Mouse (Mus musculus) yolk sac, embryonic 10.5 days (tissue): Measurements from ENCODE around the gene Pef1.
A peak's percentile ranks its signal among the peaks of the same experiment; 100 is the strongest.

ENCODE experiments used
- DNase-seq: peaks from one replicate; pipeline ENCODE4 v3.0.0-alpha.2; 2017; ENCODE audit warnings: low spot score

Pef1 gene

GRCm38 (mm10) chr4:130095137-130095536, 7.2 kb upstream of the Pef1 start:
- no peak for DNase-seq

- no peak for DNase-seq
These were observed 1.2 kb upstream of the Pef1 start for GRCm38 (mm10) chr4:130101183-130101582.

- DNase-seq, result no peak
These were observed 1.3 kb downstream of the Pef1 start for GRCm38 (mm10) chr4:130103632-130104031.

- peak; percentile 84 for DNase-seq
These were observed 2.2 kb downstream of the Pef1 start for GRCm38 (mm10) chr4:130104584-130104983.

- DNase-seq, result no peak
These were observed 4.7 kb downstream of the Pef1 start for GRCm38 (mm10) chr4:130107065-130107443.

GRCm38 (mm10) chr4:130107444-130108131, 5.2 kb downstream of the Pef1 start:
- peak; percentile 100 for DNase-seq

GRCm38 (mm10) chr4:130108929-130109328, 6.6 kb downstream of the Pef1 start:
- no peak for DNase-seq

GRCm38 (mm10) chr4:130109666-130110065, 7.3 kb downstream of the Pef1 start:
- no peak for DNase-seq

GRCm38 (mm10) chr4:130110091-130110490, 7.7 kb downstream of the Pef1 start:
- no peak for DNase-seq

GRCm38 (mm10) chr4:130112299-130112698, 9.9 kb downstream of the Pef1 start:
- peak; percentile 35 for DNase-seq

- no peak for DNase-seq
These were observed 10.4 kb downstream of the Pef1 start for GRCm38 (mm10) chr4:130112732-130113131.

- DNase-seq, result no peak
These were observed 18.4 kb downstream of the Pef1 start for GRCm38 (mm10) chr4:130120752-130121151.

- DNase-seq, result no peak
These were observed 19.2 kb downstream of the Pef1 start for GRCm38 (mm10) chr4:130121560-130121959.

- no peak for DNase-seq
These were observed 20.7 kb downstream of the Pef1 start for GRCm38 (mm10) chr4:130123020-130123419.

GRCm38 (mm10) chr4:130124110-130124509, 21.8 kb downstream of the Pef1 start:
- no peak for DNase-seq

GRCm38 (mm10) chr4:130125164-130125563, 22.8 kb downstream of the Pef1 start:
- no peak for DNase-seq

GRCm38 (mm10) chr4:130125935-130126334, 23.6 kb downstream of the Pef1 start:
- DNase-seq, result no peak

- DNase-seq, result no peak
These were observed 26.5 kb downstream of the Pef1 start for GRCm38 (mm10) chr4:130128907-130129306.

GRCm38 (mm10) chr4:130130082-130130481, 27.7 kb downstream of the Pef1 start:
- DNase-seq, result no peak

- DNase-seq, result no peak
These were observed 28.4 kb downstream of the Pef1 start for GRCm38 (mm10) chr4:130130641-130131350.

- no peak for DNase-seq
These were observed 29.2 kb downstream of the Pef1 start for GRCm38 (mm10) chr4:130131448-130132105.

GRCm38 (mm10) chr4:130133399-130133798, 31.0 kb downstream of the Pef1 start:
- DNase-seq, result no peak
